Mouse (Mus musculus): Measurements from ENCODE around the gene Slc22a15.

- no peak for TF ChIP-seq CTCF (conservative IDR thresholded peaks at IDR 0.05; ENCODE audit: low read length)
- no peak for TF ChIP-seq NANOG (IDR thresholded peaks at IDR 0.05; ENCODE audit: borderline replicate concordance, low read length)
- TF ChIP-seq POU5F1 (IDR thresholded peaks at IDR 0.05; ENCODE audit: borderline replicate concordance, low read length) = no peak
These were observed 12.1 kb upstream of the Slc22a15 start for GRCm38 (mm10) chr3:101936369-101936768.
